Mouse (Mus musculus) hindbrain, embryonic 16.5 days (tissue): ENCODE measurements at regions not wholly inside any gene's neighbourhood (a gene's known extent, or its start where the extent isn't known, plus 50 kb on each side); places are given as distances from the start of the nearest gene placed in this dataset.

Experiments used
- ATAC-seq: fragments of 200-750 bp; cut with Nextera tagmentation; 2 replicates; pipeline ENCODE4 v1.8.0; 2017; ENCODE audit warnings: moderate TSS enrichment, moderate library complexity
- H3K27ac ChIP-seq: fragments of 300-500 bp; sonication (generic); 2 replicates; pipeline ENCODE4 v1.5.1; 2014; ENCODE audit warnings: low read depth, mild to moderate bottlenecking, control low read depth, low read length, moderate library complexity
- H3K27me3 ChIP-seq: fragments of 300-500 bp; sonication (generic); replicated peaks from 2 replicates; pipeline ENCODE4 v1.6.1; 2014; ENCODE audit warnings: low read length; ENCODE audit not compliant: control insufficient read depth, insufficient read depth
- H3K36me3 ChIP-seq: fragments of 300-500 bp; sonication (generic); 2 replicates; pipeline ENCODE4 v1.6.1; 2014; ENCODE audit warnings: mild to moderate bottlenecking, low read length, moderate library complexity, mixed read lengths; ENCODE audit not compliant: control insufficient read depth, insufficient read depth
- H3K4me1 ChIP-seq: fragments of 300-500 bp; sonication (generic); 2 replicates; pipeline ENCODE4 v1.6.1; 2014; ENCODE audit warnings: low read depth, low read length; ENCODE audit not compliant: control insufficient read depth, insufficient read depth
- H3K4me2 ChIP-seq: fragments of 300-500 bp; sonication (generic); 2 replicates; pipeline ENCODE4 v1.6.1; 2014; ENCODE audit warnings: mild to moderate bottlenecking, low read length, control low read depth, moderate library complexity
- H3K4me3 ChIP-seq: fragments of 300-500 bp; sonication (generic); 2 replicates; pipeline ENCODE4 v1.5.1; 2014; ENCODE audit warnings: mild to moderate bottlenecking, low read length, control low read depth, moderate library complexity
- H3K9ac ChIP-seq: fragments of 300-500 bp; sonication (generic); 2 replicates; pipeline ENCODE4 v1.6.1; 2014; ENCODE audit warnings: low read depth, mild to moderate bottlenecking, control low read depth, low read length, moderate library complexity
- H3K9me3 ChIP-seq: fragments of 300-500 bp; sonication (generic); 2 replicates; pipeline ENCODE4 v1.6.1; 2014; ENCODE audit warnings: mild to moderate bottlenecking, low read length, moderate library complexity; ENCODE audit not compliant: control insufficient read depth
- WGBS: fragments of 180-500 bp; shearing (Covaris S2); extraction: QIAGEN DNeasy Blood & Tissue Kit; methylation state at CpG from one replicate; pipeline ENCODE4 v1.1.7; 2014; 5-methylcytosine and 5-hydroxymethylcytosine counted together

DNA sequence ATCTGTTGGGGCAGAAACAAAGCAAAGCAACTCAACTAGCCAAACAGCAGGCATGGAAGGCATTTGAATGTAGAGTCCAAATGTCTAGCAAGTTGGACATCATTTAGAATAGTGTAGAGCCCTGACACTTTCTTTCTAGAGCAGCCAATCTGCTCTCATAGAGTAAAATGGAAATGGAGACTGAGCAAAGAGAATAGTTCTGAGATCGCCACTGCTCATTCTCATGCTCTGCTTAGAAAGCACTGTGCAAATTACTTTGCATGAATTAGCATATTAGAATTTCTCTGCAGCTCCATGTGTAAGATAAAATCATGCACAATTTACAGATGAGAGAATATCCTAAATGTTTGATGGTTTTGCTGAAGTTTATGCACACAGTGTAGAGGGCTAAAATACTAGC is 393.4 kb downstream of the Gm16223 start:
- Histone ChIP-seq H3K9ac (no peak overlapping the region), H3K27ac (no peak overlapping the region), H3K4me2 (no peak overlapping the region), H3K36me3 (no peaks in the 10 kb centered on the region), H3K27me3 (no peaks in the 10 kb centered on the region), H3K9me3 (no peaks in the 10 kb centered on the region), H3K4me1 (no peaks in the 10 kb centered on the region), H3K4me3 (no peak overlapping the region)
- 59% methylated on average over 1 of the region's 1 CpGs for WGBS
- no peak for ATAC-seq

DNA sequence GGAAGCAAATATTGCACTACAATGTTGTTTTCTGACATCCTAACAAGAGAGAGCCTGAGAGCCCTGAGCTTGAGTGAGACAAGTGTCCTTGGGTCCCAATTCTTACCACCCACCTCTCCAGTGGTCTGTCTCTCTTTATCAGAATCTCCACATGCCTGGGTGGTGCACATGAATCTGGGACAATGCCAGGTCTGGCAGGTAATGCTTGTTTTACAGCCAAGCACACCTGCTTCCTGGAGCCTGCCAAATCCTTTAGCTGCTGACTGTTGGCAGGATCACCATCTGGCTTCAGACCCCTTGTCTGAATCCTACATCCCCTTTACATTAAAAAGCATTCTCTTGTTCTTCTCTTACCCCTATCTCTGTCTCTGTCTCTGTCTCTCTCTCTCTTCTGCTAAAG is 397.1 kb downstream of the Gm16223 start:
- H3K9ac ChIP-seq: no peak overlapping the region
- H3K36me3 ChIP-seq: no peaks in the 10 kb centered on the region
- no peaks in the 10 kb centered on the region for H3K27me3 ChIP-seq
- H3K9me3 ChIP-seq: no peaks in the 10 kb centered on the region
- ATAC-seq: peak; percentile 69
- no peaks in the 10 kb centered on the region for H3K4me1 ChIP-seq
- H3K4me2 ChIP-seq: no peak overlapping the region
- no peak overlapping the region for H3K27ac ChIP-seq
- H3K4me3 ChIP-seq: no peak overlapping the region

DNA sequence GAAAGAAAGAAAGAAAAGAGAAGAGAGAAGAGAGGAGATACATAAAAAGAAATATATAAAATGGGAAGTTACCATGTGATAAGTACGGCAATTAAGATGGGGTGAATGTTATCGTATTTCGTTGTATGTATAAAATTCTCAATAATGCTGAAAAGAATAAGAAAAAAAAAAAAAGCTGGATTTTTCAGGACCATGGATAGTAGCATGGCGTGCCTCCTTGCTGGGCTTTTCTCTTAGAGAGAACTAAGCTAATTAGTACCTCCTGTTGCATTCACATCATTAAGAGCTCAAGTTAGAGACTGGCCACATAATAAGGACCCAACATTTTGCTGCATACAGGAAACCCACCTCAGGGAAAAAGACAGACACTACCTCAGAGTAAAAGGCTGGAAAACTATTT is 405.7 kb downstream of the Gm16223 start:
- H3K4me3 ChIP-seq: no peak overlapping the region
- H3K9me3 ChIP-seq: no peaks in the 10 kb centered on the region
- WGBS: 88% methylated on average over 4 of the region's 4 CpGs
- no peak overlapping the region for H3K9ac ChIP-seq
- H3K4me2 ChIP-seq: no peak overlapping the region
- H3K27me3 ChIP-seq: no peaks in the 10 kb centered on the region
- H3K27ac ChIP-seq: no peak overlapping the region
- no peak for ATAC-seq
- no peaks in the 10 kb centered on the region for H3K36me3 ChIP-seq
- H3K4me1 ChIP-seq: no peaks in the 10 kb centered on the region

DNA sequence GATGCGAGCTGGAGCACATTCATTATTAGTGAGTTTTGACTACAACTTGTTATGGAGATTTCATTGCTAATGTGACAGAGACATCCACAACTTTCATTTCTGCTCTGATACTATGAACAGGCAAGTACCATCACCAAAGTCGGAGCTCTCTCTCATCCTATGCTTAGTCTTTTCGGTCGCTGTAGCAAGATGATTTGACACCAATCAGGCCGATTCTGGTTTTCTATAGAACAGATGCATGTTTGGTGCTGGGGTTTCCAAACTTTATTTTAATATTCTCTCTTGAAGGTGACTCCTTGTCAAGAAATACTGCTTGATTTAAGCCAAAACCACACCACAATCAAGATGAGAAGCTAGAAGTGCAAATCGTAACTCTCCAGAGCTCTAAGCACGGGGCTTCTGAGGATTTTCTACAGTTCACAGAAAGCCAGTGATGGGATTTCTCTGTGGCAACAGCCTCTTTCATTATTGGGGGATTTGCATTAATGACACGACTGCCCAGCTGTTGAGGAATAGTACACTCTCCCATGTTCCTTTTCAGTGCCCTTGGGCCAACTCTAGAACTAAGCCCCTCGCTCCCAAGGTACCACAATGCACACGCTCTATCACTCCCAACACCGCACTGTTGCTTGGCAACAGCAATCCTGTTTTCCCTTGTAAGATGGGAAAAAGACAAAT is 434.5 kb downstream of the Gm16223 start:
- no peaks in the 10 kb centered on the region for H3K9me3 ChIP-seq
- H3K4me2 ChIP-seq: no peak overlapping the region
- H3K9ac ChIP-seq: no peak overlapping the region
- 67% methylated on average over 11 of the region's 11 CpGs for WGBS
- no peak overlapping the region for H3K4me3 ChIP-seq
- H3K27ac ChIP-seq: no peak overlapping the region
- H3K27me3 ChIP-seq: no peaks in the 10 kb centered on the region
- H3K36me3 ChIP-seq: no peaks in the 10 kb centered on the region
- H3K4me1 ChIP-seq: no peaks in the 10 kb centered on the region
- peak; percentile 89 for ATAC-seq

DNA sequence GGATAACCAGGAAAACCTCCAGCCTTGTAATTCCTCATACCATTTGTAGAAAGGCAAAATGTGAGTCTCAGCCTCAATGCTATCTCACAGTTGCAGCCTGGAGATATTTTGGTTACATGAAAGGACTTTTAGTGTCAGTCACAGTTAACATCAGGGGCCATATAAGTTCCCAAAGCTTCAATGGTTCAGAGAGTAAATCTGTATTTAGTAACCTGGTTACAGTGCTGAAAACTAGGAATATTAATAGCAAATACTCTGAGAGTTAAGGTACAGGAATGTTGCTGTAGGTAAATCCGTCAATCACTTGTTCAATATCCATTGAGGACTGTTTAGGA is 435.0 kb downstream of the Gm16223 start:
- WGBS: 91% methylated on average over 1 of the region's 1 CpGs
- Histone ChIP-seq H3K4me2 (no peak overlapping the region), H3K4me3 (no peak overlapping the region), H3K4me1 (no peaks in the 10 kb centered on the region), H3K9me3 (no peaks in the 10 kb centered on the region), H3K27ac (no peak overlapping the region), H3K36me3 (no peaks in the 10 kb centered on the region), H3K27me3 (no peaks in the 10 kb centered on the region), H3K9ac (no peak overlapping the region)
- ATAC-seq: no peak

DNA sequence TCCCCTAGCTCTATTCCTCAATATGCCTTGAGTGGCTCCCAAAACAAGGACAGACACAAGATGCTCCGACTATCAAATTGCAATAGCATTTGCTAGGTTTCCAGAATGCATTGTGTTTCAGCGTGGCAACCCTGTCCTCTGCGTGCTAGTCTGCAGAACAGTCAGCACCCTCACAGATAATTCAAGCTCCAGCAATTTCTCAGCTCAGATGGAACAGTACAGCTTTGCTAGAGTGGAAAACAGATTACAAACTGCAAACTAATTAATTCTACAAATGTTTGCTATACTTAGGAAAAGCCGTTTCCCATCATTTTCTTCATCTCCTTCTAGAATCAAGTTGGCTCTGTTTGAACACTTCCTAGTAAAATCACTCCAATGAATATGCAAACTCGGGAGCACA is 441.4 kb downstream of the Gm16223 start:
- H3K27me3 ChIP-seq: no peaks in the 10 kb centered on the region
- H3K36me3 ChIP-seq: no peaks in the 10 kb centered on the region
- ATAC-seq: no peak
- 65% methylated on average over 5 of the region's 5 CpGs for WGBS
- no peak overlapping the region for H3K4me3 ChIP-seq
- H3K9me3 ChIP-seq: no peaks in the 10 kb centered on the region
- H3K4me1 ChIP-seq: no peaks in the 10 kb centered on the region
- no peak overlapping the region for H3K27ac ChIP-seq
- no peak overlapping the region for H3K9ac ChIP-seq
- H3K4me2 ChIP-seq: no peak overlapping the region

DNA sequence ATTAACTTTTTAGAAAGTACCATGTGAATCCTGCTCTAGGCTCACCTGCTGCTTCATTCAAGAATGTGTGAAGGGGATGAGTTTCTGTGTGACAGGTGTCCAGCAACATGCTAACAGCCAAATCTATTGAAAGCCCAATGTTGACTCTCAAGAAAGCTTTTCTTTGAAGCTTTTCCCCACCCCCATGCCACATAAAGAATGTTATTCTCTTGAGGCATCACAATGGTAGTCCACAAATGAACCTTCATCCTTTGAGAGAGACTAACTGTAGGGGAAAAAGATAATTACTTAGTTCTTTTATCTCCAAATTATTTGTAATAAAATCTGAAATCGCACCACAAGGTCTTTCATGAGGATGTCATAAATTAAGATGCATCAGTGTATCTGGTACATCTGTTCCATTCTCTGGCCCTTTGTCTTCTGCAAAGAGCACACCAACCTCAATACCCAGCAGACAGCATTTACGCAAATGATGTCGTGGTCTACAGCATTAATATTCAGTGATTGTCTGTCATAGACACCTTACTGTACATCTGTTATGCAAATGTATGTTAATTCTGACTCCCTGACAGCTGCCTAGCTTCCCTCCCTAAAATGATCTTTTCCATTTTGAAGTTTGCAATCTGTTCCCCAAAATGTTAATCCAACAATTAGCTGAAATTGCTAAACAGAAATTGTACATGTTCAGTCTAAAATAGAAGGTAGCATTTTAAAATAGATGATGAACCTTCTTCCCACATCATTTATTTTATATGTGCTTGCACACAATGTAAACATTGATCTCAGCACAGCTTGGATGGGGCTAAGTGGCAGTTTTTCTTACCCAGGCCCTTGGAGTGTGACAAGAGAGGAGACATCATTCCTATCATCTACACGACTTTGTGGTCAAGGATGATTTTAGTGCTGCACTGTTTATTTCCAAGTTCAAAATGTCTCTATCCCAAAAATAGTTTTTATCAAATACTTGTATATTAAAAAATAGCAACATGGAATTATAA is 455.7 kb downstream of the Gm16223 start:
- H3K4me1 ChIP-seq: no peaks in the 10 kb centered on the region
- H3K27me3 ChIP-seq: no peaks in the 10 kb centered on the region
- ATAC-seq: peak; percentile 77
- no peak overlapping the region for H3K9ac ChIP-seq
- H3K27ac ChIP-seq: no peak overlapping the region
- no peaks in the 10 kb centered on the region for H3K9me3 ChIP-seq
- H3K36me3 ChIP-seq: no peaks in the 10 kb centered on the region
- whole genome bisulfite sequencing: 36% methylated on average over 4 of the region's 4 CpGs
- no peak overlapping the region for H3K4me2 ChIP-seq
- H3K4me3 ChIP-seq: no peak overlapping the region

DNA sequence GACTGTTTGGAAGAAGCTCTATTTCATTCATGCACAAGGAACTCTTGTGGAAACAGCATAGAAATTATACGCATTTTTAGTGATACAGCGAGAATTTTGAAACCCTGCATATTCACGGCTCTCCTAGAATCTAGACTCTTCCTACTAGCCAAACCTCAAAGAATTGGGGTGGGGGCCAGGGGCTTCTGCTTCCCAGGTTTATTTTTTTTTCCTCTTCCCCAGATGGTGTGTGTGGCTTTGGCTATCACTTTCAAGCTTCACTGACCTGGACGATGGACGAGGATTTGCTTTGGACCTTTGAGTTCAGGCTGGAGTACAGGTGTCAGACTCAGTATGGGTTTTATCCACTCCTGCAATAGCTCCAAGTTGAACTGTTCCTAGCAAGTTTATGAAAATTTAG is 457.7 kb downstream of the Gm16223 start:
- Histone ChIP-seq H3K36me3 (no peaks in the 10 kb centered on the region), H3K27ac (no peak overlapping the region), H3K4me1 (no peaks in the 10 kb centered on the region), H3K27me3 (no peaks in the 10 kb centered on the region), H3K9ac (no peak overlapping the region), H3K4me2 (no peak overlapping the region), H3K9me3 (no peaks in the 10 kb centered on the region), H3K4me3 (no peak overlapping the region)
- 59% methylated on average over 5 of the region's 5 CpGs for WGBS
- no peak for ATAC-seq

DNA sequence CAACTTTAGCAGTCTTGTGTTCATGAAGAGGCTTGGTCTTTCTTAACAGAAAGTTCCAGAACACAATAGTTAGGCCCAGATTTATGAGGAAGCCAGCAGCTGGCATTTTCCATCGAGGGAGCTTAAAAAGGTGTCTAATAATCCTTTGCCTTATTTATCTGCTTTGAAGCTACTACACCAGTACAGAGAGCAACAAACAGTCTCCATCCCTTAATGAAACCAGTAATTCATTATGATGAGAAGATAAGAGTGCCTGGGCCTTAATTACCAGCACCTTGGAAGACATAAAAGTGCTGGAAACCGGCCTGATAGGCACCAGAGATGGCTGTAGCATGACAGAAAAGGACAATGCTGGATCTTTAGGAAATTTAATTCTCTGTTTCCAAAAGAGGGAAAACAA is 492.8 kb downstream of the Gm16223 start:
- Histone ChIP-seq H3K4me3 (no peak overlapping the region), H3K4me2 (no peak overlapping the region), H3K27ac (no peak overlapping the region), H3K9me3 (no peaks in the 10 kb centered on the region), H3K36me3 (no peaks in the 10 kb centered on the region), H3K27me3 (no peaks in the 10 kb centered on the region), H3K4me1 (no peaks in the 10 kb centered on the region), H3K9ac (no peak overlapping the region)
- no peak for ATAC-seq
- WGBS: 72% methylated on average over 2 of the region's 2 CpGs
